Mouse (Mus musculus): ENCODE data around the gene Tns1.

- TF ChIP-seq CTCF (IDR thresholded peaks at IDR 0.05; ENCODE audit: low read depth, low read length) (no peak), POLR2A (IDR thresholded peaks at IDR 0.05; ENCODE audit: extremely low read depth, insufficient read depth, low read length) (no peak)
Measured at GRCm38 (mm10) chr1:74103654-74104353, 20.4 kb downstream of the Tns1 start.

Measured in liver, adult 2 months (tissue).